ENCODE assay signal across 7 mouse cellular contexts in genomic region chr5:116485069-116485468, GRCm38 (mm10).
DNase-seq lines count a peak whose midpoint lies in the region; ATAC-seq and TF ChIP-seq lines count a peak whose summit lies in the region.

No protein-coding gene starts in this region.

- no peak overlapping the region for H3K9ac ChIP-seq in forebrain, embryonic 12.5 days
- no peak overlapping the region for H3K9ac ChIP-seq in hindbrain, postnatal 0 days (replicated peaks; ENCODE audit: low read length)
- no peak overlapping the region for H3K9ac ChIP-seq in lung, embryonic 16.5 days (ENCODE audit: low read length)
- H3K9ac ChIP-seq in stomach, embryonic 16.5 days (ENCODE audit: low read length) = no peak overlapping the region

- peaks cover 35% of the 10 kb centered on the region for H3K4me1 ChIP-seq in forebrain, embryonic 12.5 days
- 0 out of 2 replicates have a peak, but pooled peaks cover 9% of the 10 kb centered on the region for H3K4me1 ChIP-seq in hindbrain, postnatal 0 days (ENCODE audit: insufficient read depth, low read length)
- H3K4me1 ChIP-seq in lung, embryonic 16.5 days (replicated peaks; ENCODE audit: control insufficient read depth, insufficient read depth, low read length) = peaks cover 4% of the 10 kb centered on the region; the same call in 1 of the 2 replicates
- peaks cover 6% of the 10 kb centered on the region; the same call in 1 of the 2 replicates for H3K4me1 ChIP-seq in stomach, embryonic 16.5 days (ENCODE audit: control insufficient read depth, insufficient read depth, low read length)

- no peaks in the 10 kb centered on the region for H3K27me3 ChIP-seq in forebrain, embryonic 12.5 days
- no peaks in the 10 kb centered on the region for H3K27me3 ChIP-seq in hindbrain, postnatal 0 days (ENCODE audit: insufficient read depth, low read length)
- H3K27me3 ChIP-seq in lung, embryonic 16.5 days (ENCODE audit: control insufficient read depth, insufficient read depth, low read depth, low read length) = no peaks in the 10 kb centered on the region
- H3K27me3 ChIP-seq in stomach, embryonic 16.5 days (ENCODE audit: control insufficient read depth, insufficient read depth, low read length) = no peaks in the 10 kb centered on the region

- H3K4me3 ChIP-seq in forebrain, embryonic 12.5 days (replicated peaks) = no peak overlapping the region
- no peak overlapping the region for H3K4me3 ChIP-seq in hindbrain, postnatal 0 days (ENCODE audit: low read length)
- no peak overlapping the region for H3K4me3 ChIP-seq in lung, embryonic 16.5 days (ENCODE audit: low read length)
- H3K4me3 ChIP-seq in stomach, embryonic 16.5 days (replicated peaks; ENCODE audit: low read length) = no peak overlapping the region

- peak; percentile 71 to 82 for DNase-seq in adrenal gland, postnatal 36 days
- peak; percentile 80 for DNase-seq in hindbrain, postnatal 0 days (ENCODE audit: low spot score)
- DNase-seq in thymus, postnatal 14 days = no peak
- no peak for DNase-seq in gastrocnemius, postnatal 14 days

- no peak for TF ChIP-seq CTCF in hindbrain, postnatal 0 days (IDR thresholded peaks at IDR 0.05; ENCODE audit: low read depth)

- H3K27ac ChIP-seq in forebrain, embryonic 12.5 days = 0 out of 2 replicates have a peak overlapping the region, but pooled peaks have one; percentile 19
- H3K27ac ChIP-seq in hindbrain, postnatal 0 days = 0 out of 2 replicates have a peak overlapping the region, but pooled peaks have one; percentile 46
- H3K27ac ChIP-seq in lung, embryonic 16.5 days (ENCODE audit: low read length) = no peak overlapping the region
- no peak overlapping the region for H3K27ac ChIP-seq in stomach, embryonic 16.5 days (ENCODE audit: low read length)

- H3K9me3 ChIP-seq in forebrain, embryonic 12.5 days = no peaks in the 10 kb centered on the region
- no peaks in the 10 kb centered on the region for H3K9me3 ChIP-seq in hindbrain, postnatal 0 days (ENCODE audit: low read length)
- H3K9me3 ChIP-seq in lung, embryonic 16.5 days (ENCODE audit: control insufficient read depth, low read length) = no peaks in the 10 kb centered on the region
- H3K9me3 ChIP-seq in stomach, embryonic 16.5 days (replicated peaks; ENCODE audit: control insufficient read depth, low read length) = no peaks in the 10 kb centered on the region

- intact Hi-C loops in gastrocnemius, postnatal 14 days (cut with DNase I; ENCODE audit: low total_unique reads) = no loop called here

- WGBS in forebrain, embryonic 12.5 days = 27% methylated on average over 5 of the region's 5 CpGs
- WGBS in hindbrain, postnatal 0 days = 11% methylated on average over 5 of the region's 5 CpGs
- WGBS in lung, embryonic 16.5 days = 2% methylated on average over 5 of the region's 5 CpGs
- 10% methylated on average over 5 of the region's 5 CpGs for WGBS in stomach, embryonic 16.5 days

- peaks cover 10% of the 10 kb centered on the region; the same call in 1 of the 2 replicates for H3K36me3 ChIP-seq in forebrain, embryonic 12.5 days (replicated peaks)
- H3K36me3 ChIP-seq in hindbrain, postnatal 0 days (ENCODE audit: insufficient read depth, low read length) = no peaks in the 10 kb centered on the region
- H3K36me3 ChIP-seq in lung, embryonic 16.5 days (ENCODE audit: control insufficient read depth, insufficient read depth, low read length) = no peaks in the 10 kb centered on the region
- no peaks in the 10 kb centered on the region for H3K36me3 ChIP-seq in stomach, embryonic 16.5 days (ENCODE audit: control insufficient read depth, insufficient read depth, low read length)

- no peak overlapping the region for H3K4me2 ChIP-seq in forebrain, embryonic 12.5 days
- no peak overlapping the region for H3K4me2 ChIP-seq in hindbrain, postnatal 0 days (ENCODE audit: low read depth, low read length)
- no peak overlapping the region for H3K4me2 ChIP-seq in lung, embryonic 16.5 days (ENCODE audit: low read depth, low read length)
- H3K4me2 ChIP-seq in stomach, embryonic 16.5 days (ENCODE audit: low read depth, low read length) = no peak overlapping the region

- peak; percentile 69 for ATAC-seq in forebrain, embryonic 12.5 days (ENCODE audit: low FRiP score)
- peak; percentile 69 for ATAC-seq in hindbrain, postnatal 0 days
- ATAC-seq in lung, embryonic 16.5 days (ENCODE audit: low read depth) = peak; percentile 87
- peak; percentile 63; the same call in 1 of the 2 replicates for ATAC-seq in stomach, embryonic 16.5 days (ENCODE audit: insufficient read depth, low FRiP score)

Comparison
In these comparisons a context has a peak if more than half of its experiments do, and no peak if none do; other contexts are left out.
1. DNase-seq: peak in adrenal gland, postnatal 36 days (2 of 2) and hindbrain, postnatal 0 days (single experiment); none in thymus, postnatal 14 days (single experiment) and gastrocnemius, postnatal 14 days (single experiment).
2. H3K27ac ChIP-seq: peak in forebrain, embryonic 12.5 days (single experiment) and hindbrain, postnatal 0 days (single experiment); none in lung, embryonic 16.5 days (single experiment) and stomach, embryonic 16.5 days (single experiment).
3. Peak in every context shown above with its lines, with median percentiles within 50 percentile points of each other: ATAC-seq.